Mouse (Mus musculus): Measurements from ENCODE around the gene Pip4k2b. TPM values are rescaled to one million over a fixed set of nuclear protein-coding genes. Genes with fewer than 3 reads are reported as not detected.
A peak's percentile ranks its signal among the peaks of the same experiment; 100 is the strongest.

Gene Pip4k2b
- polyA plus RNA-seq, 1 experiment from 2014 or later: 1.7 TPM

GRCm38 (mm10) chr11:97766154-97766881 lies 21.8 kb upstream of the Pip4k2b start, which contains the start of gene Cwc25:
TSS of gene Cwc25 (minus strand) at chr11:97766556.
- Histone ChIP-seq H3K9ac (ENCODE audit: low read length) (peak within 1 kb of the TSS; percentile 91), H3K9me3 (ENCODE audit: control insufficient read depth, low read length) (no peaks in the 10 kb centered on the region), H3K27me3 (replicated peaks; ENCODE audit: control insufficient read depth, insufficient read depth, low read length) (no peaks in the 10 kb centered on the region), H3K27ac (ENCODE audit: low read depth) (peak within 1 kb of the TSS; percentile 90), H3K36me3 (ENCODE audit: control insufficient read depth, insufficient read depth, low read length) (peaks cover 20% of the 10 kb centered on the region), H3K4me1 (replicated peaks; ENCODE audit: control insufficient read depth, insufficient read depth, low read length) (peaks cover 7% of the 10 kb centered on the region), H3K4me2 (ENCODE audit: low read length) (peak within 1 kb of the TSS; percentile 96), H3K4me3 (ENCODE audit: low read depth, low read length) (peak within 1 kb of the TSS; percentile 98)
- DNase-seq (ENCODE audit: low spot score) (peak; percentile 99), ATAC-seq (replicated peaks; ENCODE audit: low FRiP score, low TSS enrichment, low read depth) (peak; percentile 93)
- 1% methylated on average over 38 of the region's 38 CpGs for WGBS

- no peak overlapping the region for H3K27ac ChIP-seq (ENCODE audit: low read depth)
- H3K27me3 ChIP-seq (replicated peaks; ENCODE audit: control insufficient read depth, insufficient read depth, low read length): no peaks in the 10 kb centered on the region
- no peak overlapping the region for H3K9ac ChIP-seq (ENCODE audit: low read length)
- peaks cover 42% of the 10 kb centered on the region for H3K36me3 ChIP-seq (ENCODE audit: control insufficient read depth, insufficient read depth, low read length)
- ATAC-seq (replicated peaks; ENCODE audit: low FRiP score, low TSS enrichment, low read depth) (no peak), DNase-seq (ENCODE audit: low spot score) (no peak)
- H3K4me1 ChIP-seq (replicated peaks; ENCODE audit: control insufficient read depth, insufficient read depth, low read length): peaks cover 7% of the 10 kb centered on the region
- H3K4me2 ChIP-seq (ENCODE audit: low read length): no peak overlapping the region
- H3K4me3 ChIP-seq (ENCODE audit: low read depth, low read length): no peak overlapping the region
- no peaks in the 10 kb centered on the region for H3K9me3 ChIP-seq (ENCODE audit: control insufficient read depth, low read length)
Measured at GRCm38 (mm10) chr11:97761638-97762037, 17.1 kb upstream of the Pip4k2b start.

DNA sequence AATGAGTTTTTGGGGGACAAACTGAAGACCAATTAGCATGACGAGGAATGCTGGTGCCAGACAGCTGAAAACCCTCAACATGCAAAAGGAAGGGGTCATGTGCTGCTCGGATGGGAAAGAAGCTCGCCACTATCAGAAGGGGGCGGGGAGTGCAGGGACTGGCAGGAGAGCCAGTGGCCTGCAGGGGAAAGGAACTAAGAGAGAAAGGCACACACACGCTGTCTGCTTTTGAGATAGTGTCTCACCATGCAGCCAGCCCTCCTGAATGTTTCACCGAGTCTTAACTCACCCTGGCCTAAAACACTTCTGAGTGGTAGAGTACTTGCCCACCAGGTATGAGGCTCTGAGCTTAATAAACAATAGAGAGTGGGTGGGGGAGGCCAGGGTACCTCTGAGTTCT lies 14.4 kb upstream of the Pip4k2b start:
- H3K9me3 ChIP-seq (ENCODE audit: control insufficient read depth, low read length): no peaks in the 10 kb centered on the region
- no peak overlapping the region for H3K9ac ChIP-seq (ENCODE audit: low read length)
- peaks cover 65% of the 10 kb centered on the region for H3K36me3 ChIP-seq (ENCODE audit: control insufficient read depth, insufficient read depth, low read length)
- no peak for ATAC-seq (replicated peaks; ENCODE audit: low FRiP score, low TSS enrichment, low read depth)
- H3K4me1 ChIP-seq (replicated peaks; ENCODE audit: control insufficient read depth, insufficient read depth, low read length): no peaks in the 10 kb centered on the region
- WGBS: 86% methylated on average over 6 of the region's 6 CpGs
- no peak for DNase-seq (ENCODE audit: low spot score)
- no peak overlapping the region for H3K4me3 ChIP-seq (ENCODE audit: low read depth, low read length)
- H3K27ac ChIP-seq (ENCODE audit: low read depth): no peak overlapping the region
- H3K27me3 ChIP-seq (replicated peaks; ENCODE audit: control insufficient read depth, insufficient read depth, low read length): no peaks in the 10 kb centered on the region
- H3K4me2 ChIP-seq (ENCODE audit: low read length): no peak overlapping the region

- ATAC-seq (replicated peaks; ENCODE audit: low FRiP score, low TSS enrichment, low read depth): no peak
- Histone ChIP-seq H3K27ac (ENCODE audit: low read depth) (no peak overlapping the region), H3K9me3 (ENCODE audit: control insufficient read depth, low read length) (no peaks in the 10 kb centered on the region), H3K4me1 (replicated peaks; ENCODE audit: control insufficient read depth, insufficient read depth, low read length) (no peaks in the 10 kb centered on the region), H3K36me3 (ENCODE audit: control insufficient read depth, insufficient read depth, low read length) (peaks cover 71% of the 10 kb centered on the region), H3K27me3 (replicated peaks; ENCODE audit: control insufficient read depth, insufficient read depth, low read length) (no peaks in the 10 kb centered on the region), H3K4me3 (ENCODE audit: low read depth, low read length) (no peak overlapping the region), H3K9ac (ENCODE audit: low read length) (no peak overlapping the region), H3K4me2 (ENCODE audit: low read length) (no peak overlapping the region)
- DNase-seq (ENCODE audit: low spot score): no peak
- WGBS: 100% methylated on average over 1 of the region's 1 CpGs
Measured at GRCm38 (mm10) chr11:97758125-97758524, 13.6 kb upstream of the Pip4k2b start.

DNA sequence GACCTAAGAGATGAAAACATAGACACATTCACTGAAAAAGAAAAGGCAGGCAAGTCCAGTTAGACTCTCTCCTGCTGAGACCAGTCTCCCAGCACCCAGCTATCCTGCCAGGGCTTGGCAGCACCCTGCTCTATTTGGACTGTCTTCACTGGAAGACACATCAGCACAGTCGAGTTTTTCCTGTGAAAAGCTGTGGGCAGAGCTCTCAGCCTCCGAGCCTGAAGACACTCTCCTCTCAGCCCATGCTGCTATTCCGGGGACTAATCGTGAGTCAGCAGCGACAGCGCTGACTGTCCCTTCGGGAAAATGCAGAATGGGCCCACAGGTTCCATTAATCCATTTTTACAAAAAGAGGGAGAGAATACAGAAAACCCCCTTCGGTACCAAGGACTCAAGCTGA lies 8.8 kb upstream of the Pip4k2b start:
- H3K4me1 ChIP-seq (replicated peaks; ENCODE audit: control insufficient read depth, insufficient read depth, low read length): no peaks in the 10 kb centered on the region
- peaks cover 86% of the 10 kb centered on the region for H3K36me3 ChIP-seq (ENCODE audit: control insufficient read depth, insufficient read depth, low read length)
- H3K27ac ChIP-seq (ENCODE audit: low read depth): no peak overlapping the region
- H3K4me3 ChIP-seq (ENCODE audit: low read depth, low read length): no peak overlapping the region
- 96% methylated on average over 8 of the region's 8 CpGs for WGBS
- H3K27me3 ChIP-seq (replicated peaks; ENCODE audit: control insufficient read depth, insufficient read depth, low read length): no peaks in the 10 kb centered on the region
- no peak for DNase-seq (ENCODE audit: low spot score)
- H3K4me2 ChIP-seq (ENCODE audit: low read length): no peak overlapping the region
- H3K9me3 ChIP-seq (ENCODE audit: control insufficient read depth, low read length): no peaks in the 10 kb centered on the region
- H3K9ac ChIP-seq (ENCODE audit: low read length): no peak overlapping the region
- no peak for ATAC-seq (replicated peaks; ENCODE audit: low FRiP score, low TSS enrichment, low read depth)

- no peak overlapping the region for H3K9ac ChIP-seq (ENCODE audit: low read length)
- peaks cover 2% of the 10 kb centered on the region for H3K4me1 ChIP-seq (replicated peaks; ENCODE audit: control insufficient read depth, insufficient read depth, low read length)
- H3K27me3 ChIP-seq (replicated peaks; ENCODE audit: control insufficient read depth, insufficient read depth, low read length): no peaks in the 10 kb centered on the region
- no peak overlapping the region for H3K4me2 ChIP-seq (ENCODE audit: low read length)
- WGBS: 89% methylated on average over 5 of the region's 5 CpGs
- H3K27ac ChIP-seq (ENCODE audit: low read depth): no peak overlapping the region
- no peak for DNase-seq (ENCODE audit: low spot score)
- H3K36me3 ChIP-seq (ENCODE audit: control insufficient read depth, insufficient read depth, low read length): peaks cover 67% of the 10 kb centered on the region
- no peaks in the 10 kb centered on the region for H3K9me3 ChIP-seq (ENCODE audit: control insufficient read depth, low read length)
- no peak for ATAC-seq (replicated peaks; ENCODE audit: low FRiP score, low TSS enrichment, low read depth)
- H3K4me3 ChIP-seq (ENCODE audit: low read depth, low read length): no peak overlapping the region
Measured at GRCm38 (mm10) chr11:97748496-97748895, 4.0 kb upstream of the Pip4k2b start.

DNA sequence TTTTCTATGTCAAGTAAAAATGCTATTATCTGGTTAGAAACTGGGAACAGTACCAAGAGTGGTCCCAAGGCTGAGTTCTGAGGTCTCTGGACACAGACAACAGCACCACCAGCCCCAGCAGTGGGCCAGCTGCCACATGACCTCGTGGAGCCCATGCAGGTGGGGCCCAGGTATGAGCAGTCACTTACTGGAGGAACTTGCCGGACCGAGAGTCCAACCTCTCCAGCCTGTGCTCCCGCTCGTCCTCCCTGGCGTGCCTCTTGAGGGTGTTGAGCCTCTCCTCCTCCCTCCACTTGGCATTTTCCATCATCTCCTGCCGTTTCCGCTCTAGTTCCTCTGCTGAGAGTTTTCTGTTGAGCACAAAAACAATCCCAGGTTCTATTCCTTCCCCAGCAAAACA lies 3.3 kb upstream of the Pip4k2b start:
- no peak overlapping the region for H3K4me3 ChIP-seq (ENCODE audit: low read depth, low read length)
- H3K4me1 ChIP-seq (replicated peaks; ENCODE audit: control insufficient read depth, insufficient read depth, low read length): peaks cover 9% of the 10 kb centered on the region
- H3K36me3 ChIP-seq (ENCODE audit: control insufficient read depth, insufficient read depth, low read length): peaks cover 60% of the 10 kb centered on the region
- no peaks in the 10 kb centered on the region for H3K9me3 ChIP-seq (ENCODE audit: control insufficient read depth, low read length)
- ATAC-seq (replicated peaks; ENCODE audit: low FRiP score, low TSS enrichment, low read depth) (no peak), DNase-seq (ENCODE audit: low spot score) (no peak)
- 91% methylated on average over 8 of the region's 8 CpGs for WGBS
- no peak overlapping the region for H3K27ac ChIP-seq (ENCODE audit: low read depth)
- H3K4me2 ChIP-seq (ENCODE audit: low read length): no peak overlapping the region
- H3K27me3 ChIP-seq (replicated peaks; ENCODE audit: control insufficient read depth, insufficient read depth, low read length): no peaks in the 10 kb centered on the region
- no peak overlapping the region for H3K9ac ChIP-seq (ENCODE audit: low read length)

- no peaks in the 10 kb centered on the region for H3K9me3 ChIP-seq (ENCODE audit: control insufficient read depth, low read length)
- 10% methylated on average over 13 of the region's 13 CpGs for WGBS
- ATAC-seq (replicated peaks; ENCODE audit: low FRiP score, low TSS enrichment, low read depth) (0 out of 2 replicates have a peak, but pooled peaks have one; percentile 10), DNase-seq (ENCODE audit: low spot score) (no peak)
- peak overlapping the region; percentile 63 for H3K4me3 ChIP-seq (ENCODE audit: low read depth, low read length)
- H3K4me2 ChIP-seq (ENCODE audit: low read length): peak overlapping the region; percentile 53
- H3K36me3 ChIP-seq (ENCODE audit: control insufficient read depth, insufficient read depth, low read length): peaks cover 39% of the 10 kb centered on the region
- no peak overlapping the region for H3K9ac ChIP-seq (ENCODE audit: low read length)
- no peaks in the 10 kb centered on the region for H3K27me3 ChIP-seq (replicated peaks; ENCODE audit: control insufficient read depth, insufficient read depth, low read length)
- peaks cover 10% of the 10 kb centered on the region for H3K4me1 ChIP-seq (replicated peaks; ENCODE audit: control insufficient read depth, insufficient read depth, low read length)
- no peak overlapping the region for H3K27ac ChIP-seq (ENCODE audit: low read depth)
Measured at GRCm38 (mm10) chr11:97745331-97745721, 822 bp upstream of the Pip4k2b start.

- H3K36me3 ChIP-seq (ENCODE audit: control insufficient read depth, insufficient read depth, low read length): peaks cover 34% of the 10 kb centered on the region
- peak overlapping the region; percentile 78 for H3K9ac ChIP-seq (ENCODE audit: low read length)
- peak overlapping the region; percentile 63 for H3K4me3 ChIP-seq (ENCODE audit: low read depth, low read length)
- no peaks in the 10 kb centered on the region for H3K9me3 ChIP-seq (ENCODE audit: control insufficient read depth, low read length)
- H3K4me2 ChIP-seq (ENCODE audit: low read length): peak overlapping the region; percentile 88
- DNase-seq (ENCODE audit: low spot score): peak; percentile 100
- peak; percentile 96 for ATAC-seq (replicated peaks; ENCODE audit: low FRiP score, low TSS enrichment, low read depth)
- WGBS: 2% methylated on average over 49 of the region's 57 CpGs
- peak overlapping the region; percentile 89 for H3K27ac ChIP-seq (ENCODE audit: low read depth)
- no peaks in the 10 kb centered on the region for H3K27me3 ChIP-seq (replicated peaks; ENCODE audit: control insufficient read depth, insufficient read depth, low read length)
- peaks cover 14% of the 10 kb centered on the region for H3K4me1 ChIP-seq (replicated peaks; ENCODE audit: control insufficient read depth, insufficient read depth, low read length)
Measured at GRCm38 (mm10) chr11:97744718-97745330, 320 bp upstream of the Pip4k2b start.
